Mouse (Mus musculus): ENCODE data around the gene Zfp46. TPM values are rescaled to one million over a fixed set of nuclear protein-coding genes. Genes with fewer than 3 reads are reported as not detected.

The Zfp46 gene
- polyA plus RNA-seq, 1 experiment from 2014 or later: 10.5 TPM

DNA sequence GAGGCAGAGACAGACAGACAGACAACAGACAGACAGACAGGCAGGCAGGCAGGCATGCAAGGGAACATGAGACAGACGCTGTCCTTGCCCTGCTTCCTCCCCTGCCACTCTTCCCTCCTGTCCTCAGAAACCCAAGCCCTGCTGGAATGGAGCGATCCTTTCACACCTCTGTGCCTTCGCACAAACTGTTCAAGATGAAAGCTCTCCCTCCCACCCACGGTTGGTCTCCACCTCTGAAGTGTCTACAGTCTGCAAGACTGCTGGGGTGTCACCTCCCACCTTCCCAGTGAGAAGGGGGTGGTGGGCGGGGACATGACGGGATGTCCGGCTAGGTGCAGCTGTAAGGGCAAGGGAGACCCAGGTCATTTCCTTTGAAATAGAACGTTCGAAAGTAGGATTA, 2.9 kb upstream of the Zfp46 start:
- Histone ChIP-seq H3K4me3 (ENCODE audit: low read depth, low read length) (no peak overlapping the region), H3K27ac (ENCODE audit: low read depth, low read length) (no peak overlapping the region), H3K9ac (ENCODE audit: low read depth, low read length) (no peak overlapping the region), H3K4me2 (no peak overlapping the region), H3K27me3 (replicated peaks; ENCODE audit: control insufficient read depth, insufficient read depth, low read length) (no peaks in the 10 kb centered on the region), H3K4me1 (replicated peaks; ENCODE audit: control insufficient read depth, insufficient read depth, low read length) (peaks cover 1% of the 10 kb centered on the region), H3K36me3 (ENCODE audit: control insufficient read depth, insufficient read depth, low read length) (no peaks in the 10 kb centered on the region), H3K9me3 (ENCODE audit: control insufficient read depth, low read length) (no peaks in the 10 kb centered on the region)
- 57% methylated on average over 9 of the region's 9 CpGs for WGBS
- no peak for DNase-seq (ENCODE audit: low spot score)
- no peak for ATAC-seq (replicated peaks; ENCODE audit: low FRiP score)

DNA sequence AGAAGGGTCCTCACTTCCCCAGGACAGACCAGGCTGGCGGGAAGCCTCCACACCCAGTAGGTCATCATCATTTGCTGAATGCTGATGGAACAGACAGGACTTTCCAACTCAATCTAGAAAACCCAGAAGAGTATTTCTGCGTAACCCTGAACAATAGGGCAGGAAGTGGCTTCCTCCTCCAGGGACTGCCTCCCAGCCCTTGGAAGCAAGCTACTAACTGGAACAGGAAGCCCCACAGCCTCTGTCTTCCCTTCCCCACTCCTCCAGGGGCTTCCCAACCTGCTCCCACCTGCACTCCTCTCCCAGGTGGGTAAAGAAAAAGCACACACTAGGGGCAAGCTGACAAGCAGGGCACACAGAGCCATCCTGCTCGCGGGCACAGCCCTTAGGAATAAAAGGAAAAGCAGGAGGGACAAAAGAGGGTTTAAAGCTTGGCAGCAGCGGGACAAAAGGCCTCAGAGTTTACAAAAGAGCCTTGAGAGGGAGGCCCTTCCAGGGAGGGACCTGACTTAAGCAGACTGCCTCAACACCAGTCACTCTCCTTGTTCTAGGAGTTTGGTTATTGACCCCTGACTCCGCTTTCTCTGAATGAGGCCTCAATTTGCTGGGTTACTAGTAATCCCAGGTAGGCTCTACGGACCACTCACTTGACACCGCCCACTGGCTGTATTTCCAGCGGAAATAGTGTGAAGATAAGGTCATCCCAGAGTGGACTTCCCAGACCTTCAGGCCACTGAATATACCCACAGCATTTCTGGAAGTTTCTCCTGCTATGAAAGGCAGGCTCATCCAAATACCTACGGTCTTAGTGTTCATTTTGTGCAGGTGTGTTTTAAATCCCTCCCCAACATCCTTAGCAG, 1.6 kb upstream of the Zfp46 start:
- Histone ChIP-seq H3K4me3 (ENCODE audit: low read depth, low read length) (no peak overlapping the region), H3K36me3 (ENCODE audit: control insufficient read depth, insufficient read depth, low read length) (peaks cover 4% of the 10 kb centered on the region; the same call in 1 of the 2 replicates), H3K4me2 (no peak overlapping the region), H3K27ac (ENCODE audit: low read depth, low read length) (no peak overlapping the region), H3K9ac (ENCODE audit: low read depth, low read length) (no peak overlapping the region), H3K4me1 (replicated peaks; ENCODE audit: control insufficient read depth, insufficient read depth, low read length) (peaks cover 6% of the 10 kb centered on the region), H3K9me3 (ENCODE audit: control insufficient read depth, low read length) (no peaks in the 10 kb centered on the region), H3K27me3 (replicated peaks; ENCODE audit: control insufficient read depth, insufficient read depth, low read length) (no peaks in the 10 kb centered on the region)
- ATAC-seq (replicated peaks; ENCODE audit: low FRiP score) (no peak), DNase-seq (ENCODE audit: low spot score) (no peak)
- 49% methylated on average over 10 of the region's 10 CpGs for WGBS

DNA sequence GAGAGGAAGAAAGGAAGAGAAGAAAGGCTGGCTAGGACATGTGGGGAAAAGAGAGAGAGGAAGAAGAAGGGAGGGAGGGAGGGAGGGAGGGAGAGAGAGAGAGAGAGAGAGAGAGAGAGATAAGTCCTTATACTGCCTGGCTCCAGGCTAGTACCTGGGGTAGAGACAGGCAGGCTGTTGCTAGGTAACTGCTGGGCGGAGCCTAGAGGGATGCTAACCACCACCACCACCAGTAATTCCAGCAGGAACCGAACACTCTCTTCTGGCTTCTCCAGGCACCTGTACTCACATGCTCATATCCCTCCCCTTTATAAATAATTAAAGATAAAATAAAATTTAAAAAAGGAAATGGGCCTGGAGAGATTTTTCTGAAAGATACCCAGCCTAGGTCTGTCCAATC, 700 bp upstream of the Zfp46 start:
- Histone ChIP-seq H3K27ac (ENCODE audit: low read depth, low read length) (no peak overlapping the region), H3K9me3 (ENCODE audit: control insufficient read depth, low read length) (peaks cover 3% of the 10 kb centered on the region; the same call in 1 of the 2 replicates), H3K27me3 (replicated peaks; ENCODE audit: control insufficient read depth, insufficient read depth, low read length) (no peaks in the 10 kb centered on the region), H3K4me3 (ENCODE audit: low read depth, low read length) (no peak overlapping the region), H3K4me2 (no peak overlapping the region), H3K4me1 (replicated peaks; ENCODE audit: control insufficient read depth, insufficient read depth, low read length) (peaks cover 6% of the 10 kb centered on the region), H3K9ac (ENCODE audit: low read depth, low read length) (no peak overlapping the region), H3K36me3 (ENCODE audit: control insufficient read depth, insufficient read depth, low read length) (peaks cover 13% of the 10 kb centered on the region)
- DNase-seq (ENCODE audit: low spot score) (no peak), ATAC-seq (replicated peaks; ENCODE audit: low FRiP score) (no peak)
- WGBS: 72% methylated on average over 2 of the region's 2 CpGs

DNA sequence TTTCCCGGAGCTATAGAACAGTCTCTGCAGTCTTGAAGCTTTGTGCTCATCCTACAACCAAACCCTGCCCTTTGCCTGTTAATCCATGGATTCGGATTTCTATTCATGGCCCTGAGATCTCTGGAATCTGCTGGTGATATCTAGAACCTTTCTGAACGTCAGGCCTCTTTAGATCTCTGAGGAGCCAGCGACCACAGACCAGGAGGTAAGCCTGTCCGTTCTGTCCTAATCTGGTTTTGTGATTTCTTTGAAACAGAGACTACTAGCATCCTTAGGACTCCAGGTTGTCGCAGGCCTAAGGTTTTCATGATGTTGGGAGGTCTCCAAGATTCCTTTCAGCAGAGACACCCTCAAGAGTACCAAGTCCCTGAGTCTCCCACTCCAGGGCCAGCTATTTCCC, 408 bp downstream of the Zfp46 start:
- Histone ChIP-seq H3K9me3 (ENCODE audit: control insufficient read depth, low read length) (peaks cover 3% of the 10 kb centered on the region; the same call in 1 of the 2 replicates), H3K4me3 (ENCODE audit: low read depth, low read length) (peak overlapping the region; percentile 60), H3K9ac (ENCODE audit: low read depth, low read length) (peak overlapping the region; percentile 72), H3K27ac (ENCODE audit: low read depth, low read length) (no peak overlapping the region), H3K4me2 (peak overlapping the region; percentile 79), H3K27me3 (replicated peaks; ENCODE audit: control insufficient read depth, insufficient read depth, low read length) (peaks cover under 1% of the 10 kb centered on the region; the same call in 1 of the 2 replicates), H3K4me1 (replicated peaks; ENCODE audit: control insufficient read depth, insufficient read depth, low read length) (peaks cover 6% of the 10 kb centered on the region), H3K36me3 (ENCODE audit: control insufficient read depth, insufficient read depth, low read length) (peaks cover 22% of the 10 kb centered on the region)
- 44% methylated on average over 6 of the region's 6 CpGs for WGBS
- no peak for DNase-seq (ENCODE audit: low spot score)
- ATAC-seq (replicated peaks; ENCODE audit: low FRiP score): no peak

DNA sequence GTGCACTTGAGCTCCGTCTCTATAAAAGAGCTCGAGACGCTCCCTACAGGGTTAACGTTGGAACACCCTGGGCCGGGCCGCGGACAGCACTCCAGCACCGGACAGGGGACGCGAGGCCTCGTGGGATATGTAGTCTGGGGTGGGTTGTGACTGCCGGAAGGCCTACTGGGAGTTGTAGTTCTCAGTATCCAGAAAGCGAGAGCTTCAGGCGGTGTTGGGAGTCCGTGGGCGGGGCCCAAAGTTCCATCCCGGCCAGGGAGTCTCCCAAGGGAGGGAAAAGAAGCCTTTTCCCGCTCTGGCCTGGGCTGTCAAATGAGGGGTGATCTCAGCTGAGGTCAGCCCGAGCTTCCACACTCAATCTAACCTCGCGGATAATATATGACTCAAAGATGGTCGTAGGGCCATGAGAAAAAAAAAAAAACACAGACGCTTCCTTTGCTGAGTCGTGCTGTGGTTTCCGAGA, 896 bp downstream of the Zfp46 start:
- H3K4me3 ChIP-seq (ENCODE audit: low read depth, low read length): peak overlapping the region; percentile 60
- DNase-seq (ENCODE audit: low spot score): peak; percentile 89
- ATAC-seq (replicated peaks; ENCODE audit: low FRiP score): peak; percentile 94
- WGBS: under 1% methylated on average over 25 of the region's 25 CpGs
- H3K9me3 ChIP-seq (ENCODE audit: control insufficient read depth, low read length): peaks cover 3% of the 10 kb centered on the region; the same call in 1 of the 2 replicates
- peaks cover 27% of the 10 kb centered on the region for H3K36me3 ChIP-seq (ENCODE audit: control insufficient read depth, insufficient read depth, low read length)
- H3K4me2 ChIP-seq: peak overlapping the region; percentile 79
- H3K4me1 ChIP-seq (replicated peaks; ENCODE audit: control insufficient read depth, insufficient read depth, low read length): peaks cover 6% of the 10 kb centered on the region
- H3K27ac ChIP-seq (ENCODE audit: low read depth, low read length): peak overlapping the region; percentile 22; the same call in 1 of the 2 replicates
- peaks cover 5% of the 10 kb centered on the region for H3K27me3 ChIP-seq (replicated peaks; ENCODE audit: control insufficient read depth, insufficient read depth, low read length)
- H3K9ac ChIP-seq (ENCODE audit: low read depth, low read length): peak overlapping the region; percentile 72

DNA sequence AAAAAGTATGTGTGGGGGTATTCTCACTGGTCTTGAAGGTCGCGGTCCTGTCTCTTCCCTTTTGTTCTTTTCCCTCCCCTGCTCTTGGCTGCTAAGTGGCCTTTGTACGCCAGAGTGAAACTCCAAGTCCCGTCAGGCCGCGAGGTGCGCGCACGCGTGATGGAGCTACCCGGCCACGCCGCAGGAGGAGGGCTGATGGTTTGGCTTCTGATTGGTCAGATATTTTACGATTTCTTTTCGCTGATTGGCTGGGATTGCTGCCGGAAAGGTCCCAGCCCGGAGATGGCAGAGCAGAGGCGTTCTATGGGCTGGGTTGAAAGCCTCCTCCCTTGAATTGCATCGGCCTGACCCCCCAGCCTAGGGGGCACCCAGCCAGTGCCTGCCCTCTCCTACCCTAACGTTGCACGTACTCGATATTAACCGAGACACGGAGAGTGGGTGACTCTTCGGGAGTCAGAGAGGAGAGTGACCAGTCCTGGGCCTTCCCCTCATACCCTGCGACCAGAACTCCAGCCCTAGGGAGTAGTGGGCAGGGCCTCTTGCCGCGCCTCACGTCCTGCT, 1.4 kb downstream of the Zfp46 start:
- Histone ChIP-seq H3K9ac (ENCODE audit: low read depth, low read length) (peak overlapping the region; percentile 72), H3K4me3 (ENCODE audit: low read depth, low read length) (peak overlapping the region; percentile 60), H3K9me3 (ENCODE audit: control insufficient read depth, low read length) (peaks cover 6% of the 10 kb centered on the region; the same call in 1 of the 2 replicates), H3K4me1 (replicated peaks; ENCODE audit: control insufficient read depth, insufficient read depth, low read length) (peaks cover 6% of the 10 kb centered on the region), H3K27ac (ENCODE audit: low read depth, low read length) (peak overlapping the region; percentile 22; the same call in 1 of the 2 replicates), H3K36me3 (ENCODE audit: control insufficient read depth, insufficient read depth, low read length) (peaks cover 32% of the 10 kb centered on the region), H3K4me2 (peak overlapping the region; percentile 79), H3K27me3 (replicated peaks; ENCODE audit: control insufficient read depth, insufficient read depth, low read length) (peaks cover 5% of the 10 kb centered on the region)
- ATAC-seq (replicated peaks; ENCODE audit: low FRiP score) (peak; percentile 91), DNase-seq (ENCODE audit: low spot score) (peak; percentile 86)
- WGBS: 0% methylated on average over 29 of the region's 29 CpGs

DNA sequence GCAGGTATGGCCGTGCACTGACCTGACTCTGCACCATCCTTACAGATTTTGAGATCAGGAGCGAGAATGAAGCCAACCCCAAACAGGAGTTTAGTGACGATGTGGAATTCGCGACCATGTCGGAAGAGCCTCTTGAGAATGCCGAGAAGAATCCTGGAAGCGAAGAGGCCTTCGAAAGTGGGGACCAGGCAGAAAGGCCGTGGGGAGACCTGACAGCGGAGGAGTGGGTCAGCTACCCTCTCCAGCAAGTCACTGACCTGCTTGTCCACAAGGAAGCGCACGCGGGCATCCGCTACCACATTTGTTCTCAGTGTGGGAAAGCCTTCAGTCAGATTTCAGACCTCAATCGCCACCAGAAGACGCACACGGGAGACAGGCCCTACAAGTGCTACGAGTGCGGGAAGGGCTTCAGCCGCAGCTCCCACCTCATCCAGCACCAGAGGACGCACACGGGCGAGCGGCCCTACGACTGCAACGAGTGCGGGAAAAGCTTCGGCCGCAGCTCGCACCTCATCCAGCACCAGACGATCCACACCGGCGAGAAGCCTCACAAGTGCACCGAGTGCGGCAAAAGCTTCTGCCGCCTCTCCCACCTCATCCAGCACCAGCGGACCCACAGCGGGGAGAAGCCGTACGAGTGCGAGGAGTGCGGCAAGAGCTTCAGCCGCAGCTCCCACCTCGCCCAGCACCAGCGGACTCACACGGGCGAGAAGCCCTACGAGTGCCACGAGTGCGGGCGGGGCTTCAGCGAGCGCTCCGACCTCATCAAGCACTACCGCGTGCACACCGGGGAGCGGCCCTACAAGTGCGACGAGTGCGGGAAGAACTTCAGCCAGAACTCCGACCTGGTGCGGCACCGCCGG, 5.7 kb downstream of the Zfp46 start:
- no peak overlapping the region for H3K9ac ChIP-seq (ENCODE audit: low read depth, low read length)
- H3K36me3 ChIP-seq (ENCODE audit: control insufficient read depth, insufficient read depth, low read length): peaks cover 47% of the 10 kb centered on the region
- WGBS: 70% methylated on average over 66 of the region's 66 CpGs
- no peak overlapping the region for H3K4me2 ChIP-seq
- peaks cover 5% of the 10 kb centered on the region for H3K27me3 ChIP-seq (replicated peaks; ENCODE audit: control insufficient read depth, insufficient read depth, low read length)
- H3K9me3 ChIP-seq (ENCODE audit: control insufficient read depth, low read length): peaks cover 6% of the 10 kb centered on the region; the same call in 1 of the 2 replicates
- H3K4me1 ChIP-seq (replicated peaks; ENCODE audit: control insufficient read depth, insufficient read depth, low read length): peaks cover 6% of the 10 kb centered on the region
- no peak for DNase-seq (ENCODE audit: low spot score)
- no peak for ATAC-seq (replicated peaks; ENCODE audit: low FRiP score)
- H3K27ac ChIP-seq (ENCODE audit: low read depth, low read length): no peak overlapping the region
- no peak overlapping the region for H3K4me3 ChIP-seq (ENCODE audit: low read depth, low read length)
